Mouse (Mus musculus) lung, embryonic 14.5 days (tissue): ENCODE measurements around the gene Speer4f1. TPM values are rescaled to one million over a fixed set of nuclear protein-coding genes. Genes with fewer than 3 reads are reported as not detected.

Source experiments
- ATAC-seq: fragments of 200-750 bp; cut with Nextera tagmentation; 2 replicates; pipeline ENCODE4 v1.8.0; 2017; ENCODE audit warnings: mild to moderate bottlenecking, moderate TSS enrichment, moderate library complexity; ENCODE audit not compliant: insufficient read depth
- DNase-seq: peaks from one replicate; pipeline ENCODE4 v3.0.0-alpha.2; 2015
- H3K27ac ChIP-seq: fragments of 300-500 bp; sonication (generic); 2 replicates; pipeline ENCODE4 v1.5.1; 2014; ENCODE audit warnings: low read depth, mild to moderate bottlenecking, moderate library complexity
- H3K27me3 ChIP-seq: fragments of 300-500 bp; sonication (generic); 2 replicates; pipeline ENCODE4 v1.6.1; 2014; ENCODE audit warnings: low read length, control low read depth; ENCODE audit not compliant: insufficient read depth
- H3K36me3 ChIP-seq: fragments of 300-500 bp; sonication (generic); 2 replicates; pipeline ENCODE4 v1.6.1; 2014; ENCODE audit warnings: control low read depth; ENCODE audit not compliant: insufficient read depth
- H3K4me1 ChIP-seq: fragments of 300-500 bp; sonication (generic); 2 replicates; pipeline ENCODE4 v1.6.1; 2014; ENCODE audit warnings: antibody characterized with exemption, control low read depth; ENCODE audit not compliant: insufficient read depth
- H3K4me2 ChIP-seq: fragments of 300-500 bp; sonication (generic); 2 replicates; pipeline ENCODE4 v1.6.1; 2014; ENCODE audit warnings: mild to moderate bottlenecking
- H3K4me3 ChIP-seq: fragments of 300-500 bp; sonication (generic); 2 replicates; pipeline ENCODE4 v1.5.1; 2014; ENCODE audit warnings: low read depth, low read length
- H3K9ac ChIP-seq: fragments of 300-500 bp; sonication (generic); 2 replicates; pipeline ENCODE4 v1.6.1; 2014
- H3K9me3 ChIP-seq: fragments of 300-500 bp; sonication (generic); 2 replicates; pipeline ENCODE4 v1.6.1; 2016; ENCODE audit warnings: low read depth, low read length, control low read depth
- CTCF ChIP-seq: IDR thresholded peaks from 2 replicates; pipeline ENCODE4 v1.5.1; 2016; ENCODE audit warnings: antibody characterized with exemption, low read depth
- WGBS: fragments of 180-500 bp; shearing (Covaris S2); extraction: QIAGEN DNeasy Blood & Tissue Kit; methylation state at CpG from one replicate; pipeline ENCODE4 v1.1.7; 2014; 5-methylcytosine and 5-hydroxymethylcytosine counted together
- polyA plus RNA-seq: library from polyadenylated mRNA; unstranded; fragments of >200 nt; fragmentation: Nextera tagmentation; extraction: Ambion mirVana; gene quantifications from 2 replicates; pipeline ENCODE4 v1.2.1, GENCODE M21; 2014

Gene Speer4f1
- polyA plus RNA-seq, 1 experiment from 2014 or later: not detected

DNA sequence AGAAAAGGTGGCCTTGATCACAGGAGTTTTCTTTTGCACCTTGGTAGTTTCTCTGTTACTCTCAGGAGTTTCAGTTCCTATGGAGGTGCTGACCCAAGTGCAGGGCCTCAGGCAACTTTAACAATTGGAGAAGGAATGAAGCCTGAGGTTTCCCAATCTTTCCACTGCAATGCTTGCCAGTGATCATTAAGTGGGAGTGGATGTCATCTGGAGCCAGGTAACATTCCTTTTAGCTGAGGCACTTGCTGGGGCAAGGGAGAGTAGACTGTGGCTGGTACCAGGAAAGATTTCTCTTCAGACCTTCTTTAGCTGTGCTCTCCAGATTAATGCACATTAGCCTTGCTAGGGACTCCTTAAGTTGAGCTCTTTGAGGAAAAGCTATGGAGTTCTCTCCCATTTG lies 29.6 kb downstream of the Speer4f1 start:
- Histone ChIP-seq H3K27ac (no peak overlapping the region), H3K4me3 (no peak overlapping the region), H3K4me1 (no peaks in the 10 kb centered on the region), H3K4me2 (no peak overlapping the region), H3K9me3 (no peaks in the 10 kb centered on the region), H3K9ac (no peak overlapping the region), H3K27me3 (no peaks in the 10 kb centered on the region), H3K36me3 (no peaks in the 10 kb centered on the region)
- DNase-seq (no peak), ATAC-seq (no peak)
- TF ChIP-seq CTCF: no peak

DNA sequence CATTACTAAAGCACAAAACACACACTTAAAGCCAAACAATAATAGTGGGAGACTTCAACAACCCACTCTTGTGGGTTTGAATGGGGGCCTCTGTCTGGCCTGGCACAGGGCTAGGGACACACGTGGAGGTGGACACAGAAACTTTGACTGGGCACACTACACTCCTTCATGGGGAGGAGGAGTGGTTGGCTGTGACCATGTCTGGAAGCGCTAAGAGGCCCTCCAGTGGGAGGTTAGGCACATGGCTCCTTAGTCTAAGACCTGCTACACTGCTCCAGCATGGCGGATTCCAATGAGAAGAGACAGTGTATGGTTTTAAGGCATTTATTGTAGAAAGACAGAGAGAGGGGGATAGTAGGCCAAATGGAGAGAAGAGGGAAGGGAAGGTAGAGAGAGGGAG lies 32.1 kb downstream of the Speer4f1 start:
- H3K4me1 ChIP-seq: no peaks in the 10 kb centered on the region
- no peak overlapping the region for H3K4me2 ChIP-seq
- DNase-seq (no peak), ATAC-seq (no peak)
- TF ChIP-seq CTCF: no peak
- no peak overlapping the region for H3K27ac ChIP-seq
- H3K9me3 ChIP-seq: no peaks in the 10 kb centered on the region
- no peaks in the 10 kb centered on the region for H3K36me3 ChIP-seq
- H3K4me3 ChIP-seq: no peak overlapping the region
- 84% methylated on average over 3 of the region's 3 CpGs for WGBS
- no peaks in the 10 kb centered on the region for H3K27me3 ChIP-seq
- no peak overlapping the region for H3K9ac ChIP-seq

Other genes starting within 250 kb of the Speer4f1 start
- gene Speer4f2, start 102.9 kb upstream of the Speer4f1 start, polyA plus RNA-seq: not detected in 2 replicates
- 31.3 and 37.3 TPM in 2 replicates for gene Sema3c, start 98.2 kb downstream of the Speer4f1 start, polyA plus RNA-seq